Mouse (Mus musculus) layer of hippocampus, postnatal 25 days (tissue): ENCODE data around the gene Zic4. TPM values are rescaled to one million over a fixed set of nuclear protein-coding genes. Genes with fewer than 3 reads are reported as not detected.

Source experiments
- DNase-seq, 2 experiments: peaks; one replicate each; pipeline ENCODE4 v3.0.0; 2022; ENCODE audit warnings: mixed read lengths in 2 of 2, low spot score in 1 of 2; ENCODE audit errors: extremely low spot score in 1 of 2
- total RNA-seq, 2 experiments: library from RNA; stranded (reverse); gene quantifications; 2 replicates each; pipeline ENCODE4 v1.2.3; 2021

Gene Zic4
- total RNA-seq, 2 experiments from 2014 or later = 2.0 to 2.1 TPM

DNA sequence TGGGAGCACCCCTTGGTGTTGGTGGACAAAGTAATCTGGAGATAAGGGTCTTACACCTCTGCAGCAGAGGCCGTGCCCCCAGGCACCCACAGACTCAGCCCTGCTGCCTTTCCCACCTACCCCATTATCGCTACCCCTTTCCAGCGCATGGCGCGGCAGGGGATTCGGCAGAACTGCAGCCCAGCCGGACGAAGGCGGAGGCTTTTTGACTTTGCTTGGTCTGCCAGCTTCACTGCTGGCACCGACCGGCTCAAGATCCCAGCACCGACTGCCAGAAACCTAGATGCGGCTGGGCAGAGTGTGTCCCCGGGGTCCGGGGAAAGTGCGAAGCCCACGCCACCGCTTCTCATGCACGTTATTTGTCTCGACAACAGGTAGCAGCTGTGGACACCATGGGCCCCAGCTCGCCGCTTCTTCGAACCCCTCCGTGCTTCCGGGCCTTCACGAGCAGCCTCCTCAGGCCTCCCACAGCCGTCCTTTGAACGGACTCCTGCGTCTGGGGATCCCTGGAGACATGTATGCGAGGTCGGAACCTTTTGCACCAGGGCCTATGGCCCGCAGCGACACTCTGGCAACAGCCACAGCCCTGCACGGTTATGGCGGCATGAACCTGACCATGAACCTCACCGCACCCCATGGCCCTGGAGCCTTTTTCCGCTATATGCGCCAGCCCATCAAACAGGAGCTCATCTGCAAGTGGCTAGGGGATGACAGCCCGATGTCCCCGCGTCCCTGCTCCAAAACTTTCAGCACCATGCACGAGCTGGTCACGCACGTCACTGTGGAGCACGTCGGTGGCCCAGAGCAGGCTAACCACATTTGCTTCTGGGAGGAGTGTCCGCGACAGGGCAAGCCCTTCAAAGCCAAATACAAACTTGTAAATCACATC is 16.4 kb downstream of the Zic4 start:
- DNase-seq = no peak

DNA sequence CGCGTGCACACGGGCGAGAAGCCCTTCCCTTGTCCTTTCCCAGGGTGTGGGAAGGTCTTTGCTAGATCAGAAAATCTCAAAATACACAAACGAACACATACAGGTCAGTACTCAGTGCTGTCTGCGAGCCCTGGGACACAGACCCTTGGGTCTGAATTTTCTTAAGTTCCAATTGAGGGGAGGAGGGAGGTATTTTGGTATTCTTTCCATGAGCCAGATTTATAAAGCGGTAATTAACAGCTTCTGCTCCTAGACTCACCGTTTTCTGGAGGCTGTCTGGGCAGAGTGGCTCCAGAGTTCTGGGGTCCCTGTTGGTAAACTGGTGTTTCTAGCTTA is 17.1 kb downstream of the Zic4 start:
- no peak for DNase-seq

DNA sequence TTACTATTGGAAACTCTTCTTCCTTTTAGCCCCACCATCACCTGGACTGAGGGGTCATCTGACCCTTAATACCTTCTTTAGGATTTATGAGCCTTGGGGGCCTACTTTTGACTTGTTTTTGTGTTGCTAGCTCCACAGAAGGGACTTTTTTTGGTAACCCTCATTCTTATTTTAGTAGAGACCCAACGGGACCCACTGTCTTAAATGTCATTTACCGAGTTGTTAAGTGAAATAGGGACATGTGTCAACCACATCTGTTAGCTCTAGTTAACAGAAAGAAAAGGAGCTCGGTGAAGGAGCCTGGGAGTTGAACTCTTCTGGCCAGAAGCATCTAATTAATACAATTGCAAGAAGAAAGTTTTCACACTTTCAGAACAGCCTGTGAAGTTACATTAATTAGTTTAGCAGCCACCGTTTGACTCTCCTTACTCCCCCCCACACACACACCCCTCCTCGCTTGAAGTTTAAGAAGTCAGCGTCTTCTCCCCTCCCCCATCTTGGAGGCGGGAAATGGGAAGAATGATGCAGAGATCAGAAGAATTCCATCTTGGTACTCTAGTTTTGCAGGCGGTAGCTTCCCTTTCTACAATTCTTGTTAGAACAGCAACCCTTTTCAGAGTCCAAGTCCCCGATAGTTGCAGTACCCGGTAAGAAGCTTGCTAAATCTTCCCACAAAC is 17.7 kb downstream of the Zic4 start:
- DNase-seq = no peak

DNA sequence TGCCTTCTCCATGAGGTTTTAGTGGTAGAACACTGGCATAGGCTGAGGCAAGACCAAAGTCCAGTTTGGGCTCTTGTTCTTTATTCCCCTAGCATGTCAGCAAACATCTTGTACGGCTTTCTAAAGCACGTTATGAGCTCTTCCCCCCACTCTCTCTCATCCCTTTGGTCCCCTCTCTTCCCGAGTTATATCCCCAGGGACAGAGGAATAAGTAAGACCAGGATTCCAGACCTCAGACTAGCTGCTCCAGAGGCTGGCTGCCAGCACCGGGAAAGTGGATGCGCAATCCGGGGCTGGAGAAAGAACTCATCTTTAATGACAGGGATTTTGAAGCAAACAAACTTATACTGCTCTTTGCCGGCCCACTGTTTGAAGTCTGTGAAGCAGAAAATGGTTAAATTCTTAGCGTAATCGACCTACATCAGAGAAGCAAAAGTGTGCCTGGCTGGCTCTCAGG is 18.3 kb downstream of the Zic4 start:
- no peak for DNase-seq

DNA sequence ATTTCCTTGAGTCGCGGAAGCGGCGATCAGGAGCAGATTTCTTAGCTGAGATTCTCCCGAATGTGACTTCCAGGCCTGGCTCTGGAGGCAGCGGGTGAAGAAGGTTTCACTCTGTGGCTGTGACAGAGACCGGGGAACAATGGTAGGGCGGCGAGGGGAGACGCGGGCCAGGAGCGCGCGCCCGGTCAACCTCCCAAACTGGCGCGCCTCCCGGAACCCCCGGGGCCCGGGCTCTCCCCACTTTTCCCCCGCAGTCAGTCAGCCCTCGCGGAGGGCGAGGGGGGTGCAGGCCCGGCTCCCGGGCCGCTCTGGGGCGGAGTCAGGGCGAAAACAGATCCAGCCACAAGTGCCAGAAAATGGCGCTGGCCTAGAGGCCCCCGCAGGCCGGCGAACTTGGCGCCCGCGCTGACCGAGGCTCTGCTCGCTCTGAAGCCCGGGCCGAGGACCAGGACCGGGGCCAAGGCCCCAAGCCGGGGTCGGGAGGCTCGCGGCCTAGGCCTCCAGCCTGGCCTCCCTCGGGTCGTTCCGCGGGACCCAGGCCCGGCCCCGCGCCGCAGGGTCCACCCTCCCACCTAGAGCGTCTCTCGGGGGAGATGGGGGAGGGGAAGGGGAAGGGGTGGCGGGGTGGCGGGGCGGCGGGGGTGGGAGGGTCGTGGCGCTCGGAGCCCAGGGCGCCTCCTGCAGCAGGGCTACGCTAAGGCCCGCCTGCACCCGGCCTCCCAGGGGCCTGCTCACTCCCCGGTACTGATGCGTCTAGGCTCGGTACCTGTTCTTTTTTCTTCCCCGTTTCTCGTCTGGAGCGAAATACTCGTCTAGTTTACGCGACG is 19.3 kb downstream of the Zic4 start:
- DNase-seq = no peak

DNA sequence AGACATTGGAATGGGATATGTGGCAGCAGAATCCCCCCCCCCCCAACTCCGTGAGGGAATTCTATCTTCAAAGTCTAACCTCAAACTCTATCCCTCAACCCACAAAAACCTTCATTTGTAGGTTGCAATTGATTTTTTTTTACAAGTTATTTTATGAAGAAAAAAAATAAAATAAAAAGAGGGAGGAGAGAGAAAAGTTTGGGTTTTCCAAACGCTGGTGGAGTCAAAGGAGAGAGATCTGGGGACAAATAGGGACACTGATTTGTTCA is 19.8 kb downstream of the Zic4 start:
- DNase-seq = no peak

DNA sequence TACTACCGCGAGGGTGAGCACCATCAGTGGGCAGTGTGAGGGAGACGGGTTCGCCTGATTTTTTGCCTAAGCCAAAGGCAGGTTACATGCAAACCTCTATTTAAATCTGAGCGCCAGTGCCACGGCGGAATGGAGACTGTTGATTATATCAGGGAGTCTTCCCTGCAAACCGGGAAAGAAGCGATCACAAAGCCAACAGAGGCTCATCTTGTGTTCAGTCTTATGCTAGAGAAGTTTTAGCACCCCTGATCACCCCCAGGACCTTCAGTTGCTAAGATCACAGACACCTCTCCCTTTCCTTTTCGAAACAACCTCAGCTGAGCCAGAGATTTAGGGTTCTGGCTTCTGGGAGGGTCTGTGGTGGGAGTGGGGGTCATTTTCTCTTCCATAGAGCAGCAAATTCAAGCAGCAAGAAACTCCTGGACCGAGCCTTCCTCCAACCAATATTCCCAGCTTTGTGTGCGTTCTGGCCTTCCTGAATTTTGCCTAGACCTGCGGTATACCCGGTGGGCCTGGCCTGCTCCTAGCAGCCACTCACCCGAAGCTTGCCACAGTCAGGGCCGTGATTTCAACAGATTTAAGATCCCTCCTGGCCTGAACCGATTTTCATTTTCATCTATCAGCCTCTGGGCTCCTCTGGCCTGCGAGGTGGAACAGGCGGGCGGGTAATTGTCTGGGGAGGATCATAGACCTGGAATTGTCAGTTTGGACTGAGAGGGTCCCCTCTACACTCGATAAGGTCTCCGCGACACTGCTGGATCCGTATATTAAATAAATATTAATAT is 20.4 kb downstream of the Zic4 start:
- no peak for DNase-seq

DNA sequence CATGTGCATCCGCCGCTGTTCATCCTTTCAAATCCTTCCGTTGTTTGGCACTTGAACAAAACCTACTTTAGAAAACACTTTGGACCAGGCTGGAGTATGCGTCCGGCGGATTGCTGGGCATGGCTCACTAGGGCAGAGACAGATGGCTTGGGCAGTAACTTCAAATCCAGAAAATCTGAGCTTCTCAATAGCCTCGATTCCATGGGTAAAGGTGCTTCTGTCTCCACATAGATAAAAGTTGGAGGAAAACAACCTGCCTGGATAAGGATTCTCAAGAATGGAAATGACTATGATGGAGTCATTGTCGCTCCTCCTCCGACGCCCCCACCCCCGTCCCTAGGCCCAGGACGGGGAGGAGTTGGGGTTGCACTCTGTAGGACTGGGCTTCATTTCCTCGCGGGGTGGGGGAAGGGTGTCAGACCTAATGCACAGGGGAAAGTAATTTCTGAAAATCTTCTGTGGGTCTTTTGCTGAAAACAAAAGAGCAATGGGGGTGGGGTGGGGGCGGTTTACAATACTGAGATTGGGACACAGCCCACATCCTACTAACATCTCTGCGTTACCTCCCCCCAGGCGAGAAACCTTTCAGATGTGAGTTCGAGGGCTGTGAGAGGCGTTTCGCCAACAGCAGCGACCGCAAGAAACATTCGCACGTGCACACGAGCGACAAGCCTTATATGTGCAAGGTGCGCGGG is 21.4 kb downstream of the Zic4 start:
- DNase-seq = no peak

DNA sequence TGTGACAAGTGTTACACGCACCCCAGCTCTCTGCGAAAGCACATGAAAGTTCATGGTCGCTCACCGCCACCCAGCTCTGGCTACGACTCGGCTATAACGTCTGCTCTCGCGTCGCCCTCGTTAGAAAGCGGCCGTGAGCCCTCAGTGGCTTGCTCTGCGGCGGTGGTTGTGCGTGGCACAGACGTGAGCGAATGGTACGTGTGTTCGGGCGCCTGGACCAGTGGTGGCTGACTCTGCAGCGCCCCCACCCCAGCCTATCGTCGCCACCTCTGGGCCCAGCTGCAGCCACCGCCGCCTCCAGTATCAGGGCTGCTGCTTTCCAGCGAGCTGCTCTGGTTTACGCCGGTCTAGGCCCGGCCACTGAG is 21.9 kb downstream of the Zic4 start:
- no peak for DNase-seq

DNA sequence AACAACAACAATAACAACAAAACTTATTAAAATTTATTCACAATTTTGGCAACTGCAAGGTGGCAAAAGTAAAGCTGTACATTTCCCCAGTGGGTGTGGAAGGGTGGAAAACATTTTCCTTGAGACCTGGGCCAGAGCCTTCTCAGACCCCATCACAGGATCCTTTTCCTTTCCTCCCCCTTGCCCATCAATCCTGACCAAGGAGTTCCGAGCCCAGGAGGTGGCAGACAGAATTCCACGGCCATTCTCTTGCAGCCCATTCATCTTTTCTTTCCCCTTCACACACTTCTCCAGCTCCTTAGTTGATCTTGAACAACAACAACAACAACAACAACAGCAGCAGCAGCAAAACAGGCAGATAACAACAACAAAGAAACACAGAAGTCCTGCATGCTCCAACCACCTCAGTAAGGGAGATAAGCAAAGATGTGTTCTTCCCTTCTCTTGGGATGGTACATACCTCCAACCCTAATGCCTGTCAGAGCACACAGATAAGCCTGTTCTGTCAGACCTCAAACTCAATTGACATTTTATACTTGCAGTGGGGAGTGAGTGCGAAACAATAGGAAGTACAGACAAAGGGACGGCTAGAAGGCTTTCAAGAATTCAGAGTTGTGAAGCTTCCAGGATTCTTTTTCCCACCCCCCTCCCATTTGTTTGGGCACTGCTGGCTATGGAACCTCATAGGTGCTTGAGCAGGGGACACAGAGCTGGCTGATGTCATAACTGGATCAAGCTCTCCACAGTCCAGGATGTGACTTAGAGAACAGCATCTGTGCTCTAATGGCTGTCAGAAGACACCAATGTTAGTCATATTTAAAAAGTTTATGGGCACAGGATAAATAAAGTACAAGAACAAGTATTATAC is 22.7 kb downstream of the Zic4 start:
- no peak for DNase-seq

DNA sequence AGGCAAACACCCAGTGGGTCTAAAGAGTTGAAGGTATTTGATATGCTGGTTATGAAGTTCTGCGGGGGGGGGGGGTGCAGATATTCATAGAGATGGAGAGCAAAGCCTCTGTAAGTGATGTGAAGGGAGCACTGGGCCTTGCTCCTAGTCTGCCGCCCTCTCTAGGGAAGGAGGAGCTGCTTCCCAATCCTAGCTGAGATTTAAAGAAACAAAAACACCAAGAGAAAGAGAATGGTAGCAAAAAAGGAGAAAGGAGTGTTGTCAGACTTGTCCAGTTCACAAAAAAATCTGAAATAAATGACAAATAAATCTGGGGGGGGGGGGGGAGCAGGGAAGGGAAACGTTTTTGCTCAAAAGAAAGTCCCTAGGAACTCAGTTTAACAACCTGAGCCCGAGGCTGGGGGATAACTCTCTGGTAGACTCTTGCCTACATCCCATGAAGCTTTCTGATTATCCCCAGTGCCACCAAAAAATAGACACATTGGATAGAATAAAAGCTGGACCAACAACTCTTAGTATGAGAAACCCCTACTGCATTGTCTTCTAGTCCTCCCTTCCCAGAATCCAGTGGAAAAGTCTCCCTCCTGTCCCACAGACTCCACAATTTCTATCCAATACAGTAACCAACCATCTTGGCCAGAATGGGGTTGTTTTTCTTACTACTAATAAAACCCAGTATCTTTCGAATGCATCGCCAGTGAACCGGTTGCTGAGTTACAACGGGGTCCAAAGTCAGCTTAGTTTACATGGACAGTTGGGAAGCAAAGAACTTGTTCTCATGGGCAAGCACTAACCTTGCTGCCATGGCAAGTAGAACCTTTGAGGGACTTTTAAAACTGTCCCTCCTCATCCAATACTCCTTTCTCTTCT is 23.6 kb downstream of the Zic4 start:
- DNase-seq = no peak

DNA sequence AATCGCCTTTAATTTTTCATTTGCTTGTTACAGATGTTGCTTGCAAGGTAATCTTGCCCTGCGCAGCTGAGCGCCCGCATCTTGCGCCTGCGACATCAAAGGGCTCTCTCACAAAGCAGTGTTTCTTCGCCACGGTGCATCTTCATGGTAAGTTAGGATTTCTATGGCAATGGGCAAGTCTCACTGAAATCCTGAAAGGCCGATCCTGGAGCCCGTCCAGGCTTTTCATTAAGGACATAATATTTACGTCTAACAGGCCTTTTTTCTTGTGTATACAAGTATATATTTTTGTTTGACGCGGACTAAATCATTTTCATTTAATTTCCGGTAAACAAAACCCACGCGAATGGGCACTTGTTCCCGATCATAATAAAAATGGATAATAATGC is 24.3 kb downstream of the Zic4 start:
- no peak for DNase-seq

DNA sequence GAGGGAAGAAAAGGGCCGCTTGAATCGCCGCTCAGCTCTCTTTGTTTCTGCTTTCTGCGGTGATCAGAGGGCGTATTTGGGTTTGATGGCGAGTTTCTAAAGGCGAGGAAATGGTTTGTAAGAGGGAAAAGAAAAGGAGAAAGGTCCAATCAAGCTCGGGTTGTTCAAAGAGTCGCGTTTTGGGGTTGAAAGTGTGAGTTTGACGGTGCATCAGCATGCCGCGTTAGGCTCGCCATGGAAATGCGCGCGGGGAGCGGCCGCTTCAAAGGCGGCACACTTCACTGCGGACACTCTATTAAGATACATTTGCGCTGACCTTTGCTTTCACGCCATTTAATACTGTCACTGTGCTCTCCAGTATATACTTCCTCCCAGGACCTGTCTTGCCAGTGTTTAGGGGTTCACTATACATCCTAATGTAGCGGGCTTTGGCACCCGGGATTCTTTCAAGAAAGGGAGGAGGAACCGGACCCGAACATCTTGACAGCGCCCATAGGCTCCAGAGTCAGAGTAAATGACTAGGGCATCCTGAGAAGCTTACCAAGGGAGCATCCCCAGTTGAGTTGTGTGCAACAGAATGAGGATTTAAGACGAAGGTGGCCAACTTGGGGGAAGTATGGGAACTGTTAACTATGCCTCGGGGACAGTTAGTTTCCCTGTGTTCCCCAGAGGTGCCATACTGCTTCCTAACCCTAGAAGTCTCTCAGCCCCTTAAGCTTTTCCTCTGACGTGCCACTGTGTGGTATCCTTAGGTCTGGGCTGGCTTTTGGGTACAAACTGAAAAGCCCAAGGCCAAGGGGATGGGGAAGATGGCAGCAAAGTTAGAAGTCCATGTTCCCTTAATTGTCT is 24.9 kb downstream of the Zic4 start:
- DNase-seq = no peak

DNA sequence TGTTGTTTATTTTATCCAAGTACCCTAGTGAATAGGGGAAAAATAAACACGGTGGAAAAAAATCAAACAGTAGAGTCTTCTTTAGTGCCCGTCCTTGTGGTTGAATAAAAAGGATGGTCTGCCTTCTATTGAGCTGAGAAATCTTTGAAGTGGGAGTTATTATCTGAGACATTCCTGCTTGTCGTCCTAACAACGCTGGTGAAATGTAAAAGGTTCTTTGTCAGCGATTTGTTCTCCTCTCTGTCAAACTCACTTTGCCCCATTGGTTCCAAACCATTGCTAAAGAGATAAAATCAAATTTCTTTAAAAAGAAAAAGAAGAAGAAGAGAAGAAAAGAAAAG is 25.5 kb downstream of the Zic4 start:
- DNase-seq = no peak

DNA sequence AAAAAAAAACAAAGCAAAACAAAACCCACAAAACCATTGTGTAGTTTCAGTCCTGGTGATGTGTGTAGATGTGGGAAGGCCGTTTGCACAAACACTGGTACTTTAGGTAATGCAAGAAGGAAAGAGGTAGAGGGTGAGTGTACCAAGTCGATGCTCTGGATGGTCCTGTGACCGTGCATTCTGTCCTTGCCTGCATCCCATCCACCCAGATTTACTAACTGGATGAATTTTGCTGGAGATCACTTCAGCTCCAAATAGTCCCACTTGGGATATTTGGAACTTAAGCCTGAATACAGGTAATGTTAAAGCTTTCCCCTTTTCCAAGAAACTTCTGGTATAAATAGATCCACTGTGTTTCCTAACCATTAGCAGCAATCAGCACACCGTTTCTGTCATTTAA is 26.0 kb downstream of the Zic4 start:
- no peak for DNase-seq

DNA sequence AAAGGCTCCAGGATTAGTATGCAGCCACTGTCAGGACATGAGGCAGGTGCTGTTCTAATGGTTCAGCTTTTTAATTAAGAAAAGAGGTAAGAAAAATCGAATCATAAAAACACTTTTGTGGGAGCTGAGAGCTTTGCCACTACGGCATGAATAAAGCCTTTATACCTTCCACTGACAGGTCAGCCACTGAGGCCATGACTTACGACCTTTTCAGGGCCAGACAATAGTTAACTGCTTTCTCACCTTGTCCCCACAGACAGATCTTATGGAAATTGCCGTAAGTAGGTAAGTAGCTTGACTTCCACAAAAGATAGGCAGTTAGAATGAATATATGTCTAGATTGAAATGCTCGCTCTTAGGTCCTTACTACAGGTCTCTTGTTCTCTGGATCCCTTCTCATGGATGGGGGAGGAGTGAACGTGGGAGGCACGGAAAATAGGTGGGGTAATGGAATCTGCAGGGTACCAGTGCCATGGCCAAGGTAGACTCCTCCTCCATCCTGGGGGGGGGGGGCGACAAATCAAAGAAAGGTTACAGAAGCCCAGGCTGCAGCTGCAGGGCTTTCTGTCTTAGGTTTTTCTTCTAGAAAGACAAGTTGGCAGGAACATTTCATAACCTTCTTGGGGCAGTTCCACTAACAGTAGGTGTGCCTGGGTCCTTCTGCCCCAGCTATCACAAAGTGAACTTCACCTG is 31.3 kb downstream of the Zic4 start:
- DNase-seq = no peak

DNA sequence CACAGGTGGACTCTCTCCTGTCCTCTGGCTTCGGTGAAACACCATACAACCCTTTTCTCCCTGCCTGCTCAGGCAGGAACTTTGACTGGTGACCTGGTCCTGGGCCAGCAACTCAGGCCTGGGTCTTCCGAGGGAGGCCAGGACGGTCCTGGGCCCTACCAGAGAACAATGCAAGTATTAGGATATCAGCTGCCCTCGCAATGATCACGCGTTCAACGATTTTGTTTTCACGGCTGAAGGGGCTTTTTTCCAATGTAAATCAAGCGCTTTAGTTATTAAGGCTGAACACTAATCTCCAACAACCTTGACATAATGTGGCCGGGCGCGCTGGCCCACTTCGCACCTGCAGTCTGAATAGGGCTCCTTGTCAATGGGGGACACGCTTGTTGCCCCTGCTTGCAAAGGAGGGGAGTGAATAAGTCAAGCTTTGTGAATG is 32.0 kb downstream of the Zic4 start:
- no peak for DNase-seq
